Mouse (Mus musculus): ENCODE data around the gene St7.

- TF ChIP-seq POLR2A (IDR thresholded peaks at IDR 0.05; ENCODE audit: borderline replicate concordance, insufficient read depth, low read length) (no peak), CTCF (IDR thresholded peaks at IDR 0.05; ENCODE audit: borderline replicate concordance, insufficient read depth, low read depth, low read length) (no peak)
Measured at GRCm38 (mm10) chr6:17758568-17758967, 65.8 kb downstream of the St7 start.
